Mouse (Mus musculus) liver, embryonic 14.5 days (tissue): ENCODE data around the gene Srpk2. TPM values are rescaled to one million over a fixed set of nuclear protein-coding genes. Genes with fewer than 3 reads are reported as not detected.

ENCODE experiments used
- ATAC-seq: fragments of 200-750 bp; cut with Nextera tagmentation; 2 replicates; pipeline ENCODE4 v1.8.0; 2017; ENCODE audit warnings: moderate number of reproducible peaks, mild to moderate bottlenecking, moderate library complexity; ENCODE audit not compliant: insufficient read depth
- DNase-seq, 3 experiments: peaks; one replicate each; pipeline ENCODE4 v3.0.0-alpha.2; 2012 to 2013; ENCODE audit warnings: low read depth in 3 of 3, low spot score in 3 of 3
- H3K27ac ChIP-seq: fragments of 300-500 bp; sonication (generic); 2 replicates; pipeline ENCODE4 v1.5.1; 2014; ENCODE audit warnings: moderate library complexity, mild to moderate bottlenecking, control low read depth, inconsistent platforms
- H3K27me3 ChIP-seq: fragments of 300-500 bp; sonication (generic); 2 replicates; pipeline ENCODE4 v1.6.1; 2014; ENCODE audit warnings: mild to moderate bottlenecking, low read length, moderate library complexity; ENCODE audit not compliant: control insufficient read depth, insufficient read depth
- H3K36me3 ChIP-seq: fragments of 300-500 bp; sonication (generic); replicated peaks from 2 replicates; pipeline ENCODE4 v1.6.1; 2014; ENCODE audit warnings: low read depth; ENCODE audit not compliant: control insufficient read depth, insufficient read depth
- H3K4me1 ChIP-seq, 2 experiments: fragments of 200-500 bp in 1 of 2; fragments of 300-500 bp in 1 of 2; sonication (generic) in 1 of 2; replicated peaks; 2 replicates each; pipeline ENCODE4 v1.6.1; 2012 to 2014; ENCODE audit warnings: antibody characterized with exemption in 1 of 2, inconsistent platforms in 1 of 2, low read length in 1 of 2; ENCODE audit not compliant: control insufficient read depth in 2 of 2, insufficient read depth in 2 of 2
- H3K4me2 ChIP-seq: fragments of 300-500 bp; sonication (generic); 2 replicates; pipeline ENCODE4 v1.6.1; 2014; ENCODE audit warnings: low read depth, mild to moderate bottlenecking, control low read depth, moderate library complexity
- H3K4me3 ChIP-seq, 2 experiments: fragments of 200-500 bp in 1 of 2; fragments of 300-500 bp in 1 of 2; sonication (generic) in 1 of 2; 2 replicates each; pipeline ENCODE4 v1.5.1; 2012 to 2014; ENCODE audit warnings: low read depth in 2 of 2, low read length in 2 of 2, mild to moderate bottlenecking in 2 of 2, control low read depth in 1 of 2, inconsistent platforms in 1 of 2, moderate library complexity in 1 of 2; ENCODE audit not compliant: insufficient read depth in 1 of 2
- H3K9ac ChIP-seq: fragments of 300-500 bp; sonication (generic); replicated peaks from 2 replicates; pipeline ENCODE4 v1.6.1; 2014; ENCODE audit warnings: mild to moderate bottlenecking, control low read depth, moderate library complexity
- H3K9me3 ChIP-seq: fragments of 300-500 bp; sonication (generic); 2 replicates; pipeline ENCODE4 v1.6.1; 2016; ENCODE audit warnings: low read length, mixed read lengths; ENCODE audit not compliant: control insufficient read depth
- CTCF ChIP-seq: IDR thresholded peaks from 2 replicates; pipeline ENCODE4 v1.5.1; 2016; ENCODE audit warnings: antibody characterized with exemption, low read depth, control low read depth
- EP300 ChIP-seq: IDR thresholded peaks from 2 replicates; pipeline ENCODE4 v1.6.1; 2016; ENCODE audit warnings: antibody characterized with exemption, low read depth
- WGBS: fragments of 180-500 bp; shearing (Covaris S2); extraction: QIAGEN DNeasy Blood & Tissue Kit; methylation state at CpG from one replicate; pipeline ENCODE4 v1.1.7; 2014; ENCODE audit not compliant: insufficient replicate concordance; 5-methylcytosine and 5-hydroxymethylcytosine counted together
- polyA plus RNA-seq, 2 experiments: library from polyadenylated mRNA; depleted of rRNA in 1 of 2; stranded (reverse) in 1 of 2; unstranded in 1 of 2; fragments of >200 nt; fragmentation: Nextera tagmentation in 1 of 2; extraction: Ambion mirVana in 1 of 2; gene quantifications; 2 replicates each; pipeline versions ENCODE4 v1.2.1 to v1.2.3; 2012 to 2014

Gene Srpk2
- polyA plus RNA-seq (2012; rRNA removed) (1.9 and 3.2 TPM in 2 replicates), polyA plus RNA-seq (2014; fragmentation: Nextera tagmentation; extraction: Ambion mirVana) (5.4 and 6.8 TPM in 2 replicates)

- H3K4me1 ChIP-seq, result no peaks in the 10 kb centered on the region
- no peaks in the 10 kb centered on the region for H3K27me3 ChIP-seq
- no peaks in the 10 kb centered on the region for H3K9me3 ChIP-seq
- H3K27ac ChIP-seq, result no peak within 1 kb of the TSS
- DNase-seq, result no peak
- ATAC-seq, result no peak
- TF ChIP-seq EP300 (no peak), CTCF (no peak)
- H3K4me2 ChIP-seq, result no peak within 1 kb of the TSS
- WGBS, result 23% methylated on average over 1 of the region's 1 CpGs
- no peak within 1 kb of the TSS for H3K4me3 ChIP-seq
- H3K9ac ChIP-seq, result no peak within 1 kb of the TSS
- H3K36me3 ChIP-seq, result no peaks in the 10 kb centered on the region
Measured at GRCm38 (mm10) chr5:23684517-23684916, at the start of gene Srpk2. TSS of gene Srpk2 (minus strand) at chr5:23684617.

GRCm38 (mm10) chr5:23721956-23722355 is 37.5 kb upstream of the Srpk2 start:
- 66% methylated on average over 2 of the region's 2 CpGs for WGBS

GRCm38 (mm10) chr5:23718881-23719328 is 34.5 kb upstream of the Srpk2 start:
- no peak overlapping the region for H3K9ac ChIP-seq
- no peak overlapping the region for H3K27ac ChIP-seq
- no peak for ATAC-seq
- no peaks in the 10 kb centered on the region for H3K36me3 ChIP-seq
- H3K4me1 ChIP-seq, result peaks cover 2 to 6% of the 10 kb centered on the region in 2 experiments; a peak in 3 of 4 replicates
- TF ChIP-seq CTCF (no peak), EP300 (no peak)
- no peaks in the 10 kb centered on the region for H3K27me3 ChIP-seq
- no peak for DNase-seq
- H3K4me2 ChIP-seq, result no peak overlapping the region
- no peaks in the 10 kb centered on the region for H3K9me3 ChIP-seq
- 34% methylated on average over 4 of the region's 4 CpGs for WGBS
- no peak overlapping the region for H3K4me3 ChIP-seq

More at GRCm38 (mm10) chr5:23721956-23722355, 37.5 kb upstream of the Srpk2 start:
- DNase-seq (no peak), ATAC-seq (no peak)
- Histone ChIP-seq H3K4me3 (no peak overlapping the region), H3K9me3 (no peaks in the 10 kb centered on the region), H3K27ac (no peak overlapping the region), H3K9ac (no peak overlapping the region), H3K4me1 (peaks cover 2 to 6% of the 10 kb centered on the region in 2 experiments; a peak in 3 of 4 replicates), H3K4me2 (no peak overlapping the region), H3K27me3 (no peaks in the 10 kb centered on the region), H3K36me3 (no peaks in the 10 kb centered on the region)
- TF ChIP-seq CTCF (no peak), EP300 (no peak)

- Histone ChIP-seq H3K4me2 (no peak overlapping the region), H3K4me3 (no peak overlapping the region), H3K27ac (no peak overlapping the region), H3K4me1 (peaks cover 2 to 8% of the 10 kb centered on the region in 2 experiments; a peak in 3 of 4 replicates), H3K9ac (no peak overlapping the region), H3K36me3 (no peaks in the 10 kb centered on the region), H3K9me3 (no peaks in the 10 kb centered on the region), H3K27me3 (no peaks in the 10 kb centered on the region)
- ATAC-seq, result no peak
- DNase-seq, result no peak
- WGBS, result 23% methylated on average over 1 of the region's 1 CpGs
- TF ChIP-seq EP300 (no peak), CTCF (no peak)
Measured at GRCm38 (mm10) chr5:23718182-23718534, 33.7 kb upstream of the Srpk2 start.

GRCm38 (mm10) chr5:23717469-23718181 is 33.2 kb upstream of the Srpk2 start:
- H3K4me3 ChIP-seq, result no peak overlapping the region
- DNase-seq, result no peak
- no peak overlapping the region for H3K9ac ChIP-seq
- H3K27ac ChIP-seq, result no peak overlapping the region
- H3K36me3 ChIP-seq, result no peaks in the 10 kb centered on the region
- H3K27me3 ChIP-seq, result no peaks in the 10 kb centered on the region
- TF ChIP-seq EP300 (no peak), CTCF (no peak)
- H3K9me3 ChIP-seq, result no peaks in the 10 kb centered on the region
- 0 out of 2 replicates have a peak, but pooled peaks have one; percentile 33 for ATAC-seq
- 25% methylated on average over 3 of the region's 3 CpGs for WGBS
- peaks cover 2 to 8% of the 10 kb centered on the region in 2 experiments; a peak in 3 of 4 replicates for H3K4me1 ChIP-seq
- no peak overlapping the region for H3K4me2 ChIP-seq
